Mouse (Mus musculus) forebrain, embryonic 15.5 days (tissue): ENCODE measurements around the gene Glis2. TPM values are rescaled to one million over a fixed set of nuclear protein-coding genes. Genes with fewer than 3 reads are reported as not detected.

ENCODE experiments used
- ATAC-seq: fragments of 200-750 bp; cut with Nextera tagmentation; replicated peaks from 2 replicates; pipeline ENCODE4 v1.8.0; 2017; ENCODE audit warnings: mild to moderate bottlenecking, moderate TSS enrichment, moderate library complexity
- H3K27ac ChIP-seq: fragments of 300-500 bp; sonication (generic); replicated peaks from 2 replicates; pipeline ENCODE4 v1.5.1; 2015; ENCODE audit warnings: mild to moderate bottlenecking, inconsistent platforms
- H3K27me3 ChIP-seq: fragments of 300-500 bp; sonication (generic); 2 replicates; pipeline ENCODE4 v1.6.1; 2015; ENCODE audit warnings: inconsistent platforms
- H3K36me3 ChIP-seq: fragments of 300-500 bp; sonication (generic); 2 replicates; pipeline ENCODE4 v1.6.1; 2015; ENCODE audit warnings: mild to moderate bottlenecking, inconsistent platforms
- H3K4me1 ChIP-seq: fragments of 300-500 bp; sonication (generic); 2 replicates; pipeline ENCODE4 v1.6.1; 2015; ENCODE audit warnings: inconsistent platforms
- H3K4me2 ChIP-seq: fragments of 300-500 bp; sonication (generic); replicated peaks from 2 replicates; pipeline ENCODE4 v1.6.1; 2015; ENCODE audit warnings: mild to moderate bottlenecking, inconsistent platforms
- H3K4me3 ChIP-seq: fragments of 300-500 bp; sonication (generic); 2 replicates; pipeline ENCODE4 v1.5.1; 2015; ENCODE audit warnings: mild to moderate bottlenecking, inconsistent platforms
- H3K9ac ChIP-seq: fragments of 300-500 bp; sonication (generic); replicated peaks from 2 replicates; pipeline ENCODE4 v1.6.1; 2015; ENCODE audit warnings: mild to moderate bottlenecking, inconsistent platforms
- H3K9me3 ChIP-seq: fragments of 300-500 bp; sonication (generic); 2 replicates; pipeline ENCODE4 v1.6.1; 2016; ENCODE audit warnings: inconsistent platforms
- WGBS: fragments of 180-500 bp; shearing (Covaris S2); methylation state at CpG from one replicate; pipeline ENCODE4 v1.1.7; 2015; ENCODE audit warnings: mixed read lengths; 5-methylcytosine and 5-hydroxymethylcytosine counted together
- polyA plus RNA-seq: library from polyadenylated mRNA; unstranded; fragments of >200 nt; fragmentation: Nextera tagmentation; extraction: Ambion mirVana; gene quantifications from 2 replicates; pipeline ENCODE4 v1.2.1, GENCODE M21; 2015

The Glis2 gene
- polyA plus RNA-seq, 1 experiment from 2014 or later = 14.6 TPM

DNA sequence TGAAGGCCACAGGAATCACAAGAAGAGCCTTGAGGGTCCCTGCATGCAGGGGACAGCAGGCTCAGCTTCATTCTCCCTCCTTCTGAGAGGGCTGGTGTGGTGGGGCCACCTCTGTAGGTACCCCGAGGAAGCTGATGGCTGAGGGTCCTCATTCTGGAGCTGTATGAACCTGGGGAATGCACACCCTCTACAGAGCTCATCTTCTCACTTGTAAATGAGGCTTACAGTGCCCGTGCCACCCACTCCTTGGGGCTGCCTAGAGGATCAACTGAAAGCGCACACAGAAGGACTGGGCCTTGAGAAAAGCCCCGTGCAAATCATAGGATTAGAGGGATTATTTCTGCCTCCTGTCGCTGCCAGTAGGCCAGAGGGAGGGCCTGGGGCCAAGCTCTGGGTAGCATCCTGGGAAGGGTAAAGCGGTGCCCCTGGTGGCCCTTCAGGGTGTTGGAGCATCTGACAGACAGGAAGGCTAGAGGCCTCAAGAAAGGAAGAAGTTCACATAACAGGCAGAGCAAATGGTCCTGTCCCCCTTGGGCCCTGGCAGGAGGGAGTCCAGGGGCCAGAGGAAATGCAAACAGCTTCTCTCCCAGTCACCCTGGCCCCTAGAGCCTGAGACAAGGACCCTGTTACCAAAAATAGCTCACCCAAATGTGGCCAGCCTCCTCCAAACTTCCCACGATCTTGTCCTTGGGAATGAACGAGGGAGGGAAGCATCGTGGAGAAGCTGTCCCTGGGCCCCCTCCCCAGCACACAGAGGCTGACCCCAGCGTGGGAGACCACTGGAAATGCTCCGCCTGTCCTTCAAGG, 61.5 kb downstream of the Glis2 start:
- H3K9me3 ChIP-seq = no peaks in the 10 kb centered on the region
- no peak overlapping the region for H3K4me3 ChIP-seq
- H3K27ac ChIP-seq = no peak overlapping the region
- peaks cover 8% of the 10 kb centered on the region; the same call in 1 of the 2 replicates for H3K36me3 ChIP-seq
- ATAC-seq = no peak
- H3K4me2 ChIP-seq = no peak overlapping the region
- H3K9ac ChIP-seq = no peak overlapping the region
- WGBS = 39% methylated on average over 11 of the region's 11 CpGs
- peaks cover 9% of the 10 kb centered on the region for H3K4me1 ChIP-seq
- no peaks in the 10 kb centered on the region for H3K27me3 ChIP-seq

DNA sequence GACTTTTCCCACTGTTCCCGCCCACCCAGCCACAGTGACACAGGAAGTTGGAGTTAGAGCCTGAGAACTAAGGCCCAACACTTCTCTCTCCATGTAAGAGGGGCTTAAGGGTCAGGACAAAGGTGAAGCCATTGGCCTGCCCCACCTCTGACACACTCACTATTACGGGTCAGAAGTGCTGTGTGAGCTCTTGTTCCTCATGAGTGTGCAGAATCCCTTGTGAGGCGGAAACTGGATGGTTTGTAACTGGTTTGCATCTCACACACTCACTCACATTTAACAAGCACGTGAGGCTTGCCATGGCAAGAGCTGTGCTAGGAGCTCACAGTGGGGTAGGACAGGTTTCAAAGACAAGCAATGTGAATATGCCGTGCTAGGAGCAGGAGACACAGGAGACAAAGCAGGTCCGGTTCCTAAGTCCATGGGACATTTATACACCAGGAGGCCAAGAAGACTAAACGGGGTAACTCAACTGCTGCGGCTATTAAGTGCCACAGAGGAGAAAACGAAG, 62.1 kb downstream of the Glis2 start:
- no peaks in the 10 kb centered on the region for H3K9me3 ChIP-seq
- H3K27me3 ChIP-seq = no peaks in the 10 kb centered on the region
- H3K4me3 ChIP-seq = no peak overlapping the region
- no peak for ATAC-seq
- H3K36me3 ChIP-seq = 0 out of 2 replicates have a peak, but pooled peaks cover 13% of the 10 kb centered on the region
- peaks cover 9% of the 10 kb centered on the region for H3K4me1 ChIP-seq
- 61% methylated on average over 9 of the region's 9 CpGs for WGBS
- no peak overlapping the region for H3K9ac ChIP-seq
- H3K27ac ChIP-seq = no peak overlapping the region
- H3K4me2 ChIP-seq = no peak overlapping the region

DNA sequence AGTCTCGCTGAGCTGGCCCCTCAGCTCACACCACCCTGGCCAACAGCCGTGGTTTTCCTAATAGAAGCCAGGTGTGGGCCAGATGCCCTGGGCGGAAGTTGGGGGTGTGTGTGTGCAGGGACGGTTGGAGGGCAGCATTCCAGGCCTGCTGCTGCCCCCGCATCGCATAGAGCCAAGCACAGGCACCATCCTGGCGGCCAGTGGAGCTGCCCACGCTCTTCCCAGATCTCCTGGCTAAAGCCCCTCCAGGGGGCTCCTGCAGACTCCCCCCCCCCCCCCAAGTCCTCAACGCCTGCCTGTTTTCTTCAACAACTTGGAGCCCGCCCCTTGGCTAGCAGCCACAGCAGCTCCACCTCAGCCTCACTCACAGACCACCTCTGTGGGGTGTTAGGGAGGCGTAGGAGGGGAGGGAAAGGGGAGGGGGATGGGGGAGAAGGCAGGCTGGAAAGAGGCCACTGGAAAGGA, 64.3 kb downstream of the Glis2 start:
- Histone ChIP-seq H3K36me3 (0 out of 2 replicates have a peak, but pooled peaks cover 10% of the 10 kb centered on the region), H3K4me3 (no peak overlapping the region), H3K4me1 (peaks cover 9% of the 10 kb centered on the region), H3K27ac (peak overlapping the region; percentile 48), H3K9me3 (no peaks in the 10 kb centered on the region), H3K9ac (no peak overlapping the region), H3K4me2 (no peak overlapping the region), H3K27me3 (no peaks in the 10 kb centered on the region)
- WGBS = 20% methylated on average over 11 of the region's 11 CpGs
- ATAC-seq = no peak; the same call in 1 of the 2 replicates

DNA sequence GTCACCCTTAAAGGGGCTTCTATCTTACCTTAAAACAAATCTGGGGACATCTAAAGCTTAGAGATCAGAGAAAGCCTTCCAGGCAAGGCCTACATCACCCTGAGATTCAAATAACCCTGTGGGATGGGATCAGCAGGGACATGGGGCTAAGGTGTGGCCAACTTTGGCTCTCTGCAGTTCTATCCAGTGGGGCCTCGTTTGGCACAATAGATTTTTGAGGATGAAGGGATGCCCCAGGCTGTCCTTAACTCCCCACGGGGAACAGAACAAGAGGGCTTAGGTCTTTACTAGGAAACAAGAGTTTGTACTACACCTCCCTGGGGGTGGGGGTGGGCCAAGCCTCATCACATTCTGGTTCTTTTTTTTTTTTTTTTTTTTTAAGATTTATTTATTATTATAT, 64.8 kb downstream of the Glis2 start:
- Histone ChIP-seq H3K27me3 (no peaks in the 10 kb centered on the region), H3K36me3 (0 out of 2 replicates have a peak, but pooled peaks cover 10% of the 10 kb centered on the region), H3K9ac (no peak overlapping the region), H3K4me3 (no peak overlapping the region), H3K27ac (no peak overlapping the region), H3K9me3 (no peaks in the 10 kb centered on the region), H3K4me2 (no peak overlapping the region), H3K4me1 (peaks cover 9% of the 10 kb centered on the region)
- WGBS = 11% methylated on average over 2 of the region's 2 CpGs
- ATAC-seq = no peak

DNA sequence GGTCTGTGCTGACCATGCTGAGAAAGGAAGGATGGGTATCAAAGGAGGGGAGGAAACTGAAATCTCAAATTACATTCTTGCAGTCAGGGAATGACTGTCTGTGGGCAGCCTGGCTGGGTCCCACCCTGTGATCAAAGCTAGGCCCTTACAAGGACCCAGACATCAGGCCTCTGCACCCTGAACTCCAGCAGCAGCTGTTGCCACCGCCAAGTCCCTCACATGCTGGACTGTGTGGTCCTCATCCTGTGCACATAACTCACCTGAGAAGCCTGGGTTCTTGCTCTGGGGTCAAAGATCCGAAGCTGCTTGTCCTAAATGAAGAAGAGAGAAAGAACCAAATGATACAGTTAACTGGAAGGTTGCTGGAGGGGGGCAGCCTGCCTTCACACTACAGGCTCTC, 67.1 kb downstream of the Glis2 start:
- no peaks in the 10 kb centered on the region for H3K9me3 ChIP-seq
- H3K9ac ChIP-seq = no peak overlapping the region
- H3K4me3 ChIP-seq = no peak overlapping the region
- no peak for ATAC-seq
- 84% methylated on average over 2 of the region's 2 CpGs for WGBS
- no peak overlapping the region for H3K27ac ChIP-seq
- peaks cover 9% of the 10 kb centered on the region for H3K4me1 ChIP-seq
- no peaks in the 10 kb centered on the region for H3K27me3 ChIP-seq
- H3K4me2 ChIP-seq = no peak overlapping the region
- H3K36me3 ChIP-seq = peaks cover 11% of the 10 kb centered on the region

DNA sequence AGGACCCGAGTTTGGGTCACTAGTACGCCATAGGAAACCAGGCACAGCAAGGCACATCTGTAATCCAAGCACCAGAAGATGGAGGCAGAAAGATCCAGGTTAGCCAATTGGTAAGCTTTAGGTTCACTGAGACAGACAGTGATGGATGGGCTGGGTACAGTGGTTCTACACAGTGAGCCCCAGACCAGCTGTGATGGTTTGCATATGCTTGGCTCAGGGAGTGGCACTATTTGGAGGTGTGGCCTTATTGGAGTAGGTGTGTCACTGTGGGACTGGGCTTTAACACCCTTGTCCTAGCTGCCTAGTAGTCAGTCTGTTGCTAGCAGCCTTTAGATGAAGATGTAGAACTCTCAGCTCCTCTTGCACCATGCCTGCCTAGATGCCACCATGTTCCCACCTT, 69.3 kb downstream of the Glis2 start:
- Histone ChIP-seq H3K27me3 (no peaks in the 10 kb centered on the region), H3K4me3 (no peak overlapping the region), H3K9me3 (no peaks in the 10 kb centered on the region), H3K4me2 (no peak overlapping the region), H3K27ac (no peak overlapping the region), H3K9ac (no peak overlapping the region), H3K36me3 (peaks cover 18% of the 10 kb centered on the region), H3K4me1 (peaks cover 6% of the 10 kb centered on the region)
- 82% methylated on average over 2 of the region's 2 CpGs for WGBS
- no peak for ATAC-seq

DNA sequence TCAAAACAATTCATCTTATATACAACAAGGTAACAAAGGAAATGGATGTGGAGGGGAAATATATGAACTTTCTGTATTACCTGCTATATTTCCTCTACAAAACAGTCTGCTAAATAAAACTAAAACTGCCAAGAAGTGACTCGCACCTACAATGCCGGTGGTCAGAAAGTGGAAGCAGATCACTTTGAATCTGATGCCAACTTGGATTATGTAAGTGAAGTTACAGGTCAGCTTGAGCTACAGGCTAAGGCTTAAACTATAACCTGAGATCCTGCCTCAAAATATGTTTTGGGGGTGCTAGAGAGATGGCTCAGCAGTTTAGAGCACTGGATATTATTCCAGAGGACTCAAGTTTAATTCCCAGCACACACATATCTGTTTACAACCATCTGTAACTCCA, 71.2 kb downstream of the Glis2 start:
- WGBS = 86% methylated on average over 2 of the region's 2 CpGs
- H3K9ac ChIP-seq = no peak overlapping the region
- no peaks in the 10 kb centered on the region for H3K27me3 ChIP-seq
- peaks cover 22% of the 10 kb centered on the region for H3K36me3 ChIP-seq
- no peak overlapping the region for H3K27ac ChIP-seq
- H3K9me3 ChIP-seq = no peaks in the 10 kb centered on the region
- no peak for ATAC-seq
- no peak overlapping the region for H3K4me3 ChIP-seq
- no peak overlapping the region for H3K4me2 ChIP-seq
- no peaks in the 10 kb centered on the region for H3K4me1 ChIP-seq

DNA sequence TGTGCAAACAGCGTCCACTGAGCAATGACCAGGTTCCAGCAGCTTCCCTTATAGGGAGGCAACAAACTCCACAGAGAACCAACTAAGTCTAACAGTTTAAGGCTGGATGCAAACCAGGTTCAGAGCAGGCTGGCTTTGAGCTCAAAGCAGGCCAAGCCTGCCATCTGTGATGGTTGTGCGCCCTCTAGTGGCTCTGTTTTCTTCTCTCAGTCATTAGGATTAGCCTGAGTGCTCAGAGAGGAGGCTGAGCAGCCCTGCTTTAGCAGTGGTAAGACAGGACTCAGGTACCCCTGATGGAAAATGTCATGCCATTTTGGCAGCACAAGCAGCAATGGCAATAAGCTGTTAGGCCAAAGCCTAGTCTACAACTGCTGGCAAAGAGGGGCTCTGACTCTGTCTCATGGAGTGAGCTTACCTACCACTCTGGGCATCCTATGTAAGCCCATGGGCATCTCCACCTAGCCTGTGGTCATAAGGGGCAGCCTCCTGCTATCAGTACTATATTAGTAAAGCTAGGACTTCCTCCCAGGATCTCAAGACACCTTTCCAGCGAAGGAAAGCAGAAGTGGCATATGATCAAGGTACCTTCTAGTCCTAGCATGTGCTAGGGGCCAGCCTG, 72.8 kb downstream of the Glis2 start:
- Histone ChIP-seq H3K4me2 (no peak overlapping the region), H3K4me3 (no peak overlapping the region), H3K9ac (no peak overlapping the region), H3K4me1 (no peaks in the 10 kb centered on the region), H3K36me3 (peaks cover 13% of the 10 kb centered on the region), H3K27me3 (no peaks in the 10 kb centered on the region), H3K27ac (no peak overlapping the region), H3K9me3 (no peaks in the 10 kb centered on the region)
- 27% methylated on average over 3 of the region's 3 CpGs for WGBS
- peak; percentile 87 for ATAC-seq

DNA sequence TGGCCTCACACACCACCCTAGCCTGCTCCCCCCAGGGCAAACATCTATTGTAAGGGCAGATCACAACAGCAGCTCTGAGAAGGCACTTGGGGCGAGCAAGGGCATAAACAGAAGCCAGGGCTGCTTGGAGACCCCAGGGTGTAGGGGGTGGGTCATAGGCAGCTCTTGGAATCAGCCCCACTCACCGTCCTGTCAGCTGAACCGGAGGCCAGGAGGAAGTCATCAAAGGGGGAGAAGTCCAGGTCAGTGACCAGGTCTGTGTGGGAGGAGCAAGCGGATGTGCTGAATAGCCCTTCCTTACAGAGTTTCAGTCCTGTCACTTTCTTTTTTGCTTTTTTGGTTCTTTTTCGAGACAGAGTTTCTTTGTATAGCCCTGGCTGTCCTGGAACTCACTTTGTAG, 75.8 kb downstream of the Glis2 start:
- 73% methylated on average over 5 of the region's 5 CpGs for WGBS
- ATAC-seq = no peak
- H3K4me3 ChIP-seq = no peak overlapping the region
- H3K4me1 ChIP-seq = no peaks in the 10 kb centered on the region
- no peak overlapping the region for H3K4me2 ChIP-seq
- H3K36me3 ChIP-seq = peaks cover 24% of the 10 kb centered on the region
- no peak overlapping the region for H3K27ac ChIP-seq
- H3K9me3 ChIP-seq = no peaks in the 10 kb centered on the region
- no peaks in the 10 kb centered on the region for H3K27me3 ChIP-seq
- H3K9ac ChIP-seq = no peak overlapping the region

DNA sequence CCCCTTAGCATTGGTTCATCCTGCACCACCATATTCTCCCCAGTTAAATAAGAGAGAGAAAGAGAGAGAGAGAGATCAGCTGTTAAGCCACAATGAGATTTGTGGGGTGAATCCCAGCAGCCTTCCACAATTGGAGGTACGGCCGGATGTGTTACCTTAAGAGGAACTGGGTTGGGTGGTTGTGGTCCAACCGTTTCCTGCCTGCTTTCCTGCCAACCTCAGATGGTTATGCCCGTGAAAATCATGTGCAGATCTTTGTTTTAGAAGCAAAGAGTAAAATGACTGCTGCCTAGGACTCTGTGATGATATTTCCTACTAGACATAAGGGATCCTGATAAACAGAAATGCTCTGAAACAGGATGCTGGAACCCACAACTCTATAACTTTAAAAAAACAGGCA, 79.6 kb downstream of the Glis2 start:
- H3K9ac ChIP-seq = no peak overlapping the region
- no peak overlapping the region for H3K27ac ChIP-seq
- H3K4me3 ChIP-seq = no peak overlapping the region
- H3K9me3 ChIP-seq = no peaks in the 10 kb centered on the region
- H3K4me2 ChIP-seq = no peak overlapping the region
- no peak for ATAC-seq
- H3K4me1 ChIP-seq = peaks cover 8% of the 10 kb centered on the region
- 91% methylated on average over 4 of the region's 4 CpGs for WGBS
- no peaks in the 10 kb centered on the region for H3K27me3 ChIP-seq
- H3K36me3 ChIP-seq = peaks cover 20% of the 10 kb centered on the region; the same call in 1 of the 2 replicates
